Mouse (Mus musculus): ENCODE data around the gene Dnmt3b. TPM values are rescaled to one million over a fixed set of nuclear protein-coding genes. Genes with fewer than 3 reads are reported as not detected.
"Not testable (repeated sequence)": the region's sequence is repeated elsewhere in the genome, so short reads cannot be mapped to it uniquely, and the experiment has no call there.

The Dnmt3b gene
- polyA plus RNA-seq, 1 experiment from 2014 or later, result 10.2 TPM

DNA sequence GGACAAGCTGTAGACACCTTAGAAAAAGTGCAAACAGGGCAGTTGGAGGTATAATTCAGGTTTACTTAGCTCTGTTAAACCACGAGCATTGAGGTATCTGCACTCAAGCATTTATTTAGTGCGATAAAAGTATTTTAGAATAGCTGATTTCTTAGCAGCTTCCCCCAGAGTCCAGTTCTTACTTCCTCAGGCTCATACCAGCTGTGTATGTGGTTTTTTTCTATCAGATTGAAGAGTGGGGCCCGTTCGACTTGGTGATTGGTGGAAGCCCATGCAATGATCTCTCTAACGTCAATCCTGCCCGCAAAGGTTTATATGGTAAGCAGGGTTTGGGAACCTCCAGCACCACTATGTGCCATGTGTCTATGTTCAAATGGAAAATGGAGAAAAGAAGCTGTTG, 27.7 kb downstream of the Dnmt3b start:
- WGBS, result 93% methylated on average over 6 of the region's 6 CpGs
- no peak for ATAC-seq (ENCODE audit: insufficient number of reproducible peaks, insufficient read depth, low FRiP score, low TSS enrichment, low read depth)
- H3K4me3 ChIP-seq, result no peak overlapping the region
- no peaks in the 10 kb centered on the region for H3K9me3 ChIP-seq
- peaks cover 47% of the 10 kb centered on the region for H3K36me3 ChIP-seq
- H3K9ac ChIP-seq, result no peak overlapping the region
- H3K4me1 ChIP-seq, result no peaks in the 10 kb centered on the region
- no peak overlapping the region for H3K27ac ChIP-seq
- no peak overlapping the region for H3K4me2 ChIP-seq
- no peaks in the 10 kb centered on the region for H3K27me3 ChIP-seq

DNA sequence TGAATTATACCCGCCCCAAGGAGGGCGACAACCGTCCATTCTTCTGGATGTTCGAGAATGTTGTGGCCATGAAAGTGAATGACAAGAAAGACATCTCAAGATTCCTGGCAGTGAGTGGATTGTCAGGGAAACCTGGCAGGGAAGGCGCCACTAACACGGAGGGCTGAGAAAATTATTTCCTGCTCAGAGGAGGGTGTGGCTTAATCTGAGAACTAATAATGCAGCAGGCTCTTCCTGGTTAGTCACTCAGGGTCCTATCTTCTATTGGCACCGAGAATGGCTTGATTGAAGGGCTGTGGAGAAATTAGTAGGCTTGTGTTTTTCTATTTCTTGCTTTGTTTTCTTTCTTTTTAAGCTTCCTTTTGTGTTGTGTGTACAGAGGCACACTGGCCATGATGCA, 28.3 kb downstream of the Dnmt3b start:
- no peak for ATAC-seq (ENCODE audit: insufficient number of reproducible peaks, insufficient read depth, low FRiP score, low TSS enrichment, low read depth)
- Histone ChIP-seq H3K4me1 (no peaks in the 10 kb centered on the region), H3K27ac (no peak overlapping the region), H3K27me3 (no peaks in the 10 kb centered on the region), H3K4me3 (no peak overlapping the region), H3K9ac (no peak overlapping the region), H3K36me3 (peaks cover 48% of the 10 kb centered on the region), H3K9me3 (no peaks in the 10 kb centered on the region), H3K4me2 (no peak overlapping the region)
- 82% methylated on average over 7 of the region's 7 CpGs for WGBS

GRCm38 (mm10) chr2:153679959-153680358, 30.7 kb downstream of the Dnmt3b start:
- Histone ChIP-seq H3K4me2 (no peak overlapping the region), H3K9me3 (no peaks in the 10 kb centered on the region), H3K27ac (no peak overlapping the region), H3K36me3 (peaks cover 41% of the 10 kb centered on the region), H3K4me1 (no peaks in the 10 kb centered on the region), H3K4me3 (no peak overlapping the region), H3K27me3 (no peaks in the 10 kb centered on the region), H3K9ac (no peak overlapping the region)
- WGBS, result 94% methylated on average over 1 of the region's 1 CpGs
- no peak for ATAC-seq (ENCODE audit: insufficient number of reproducible peaks, insufficient read depth, low FRiP score, low TSS enrichment, low read depth)

GRCm38 (mm10) chr2:153693413-153693812, 44.2 kb downstream of the Dnmt3b start:
- H3K4me2 ChIP-seq; H3K4me1 ChIP-seq; H3K27ac ChIP-seq; H3K9ac ChIP-seq; H3K36me3 ChIP-seq; ATAC-seq (ENCODE audit: insufficient number of reproducible peaks, insufficient read depth, low FRiP score, low TSS enrichment, low read depth); H3K27me3 ChIP-seq; H3K4me3 ChIP-seq; H3K9me3 ChIP-seq: not testable (repeated sequence)
- WGBS, result 83% methylated on average over 7 of the region's 7 CpGs

DNA sequence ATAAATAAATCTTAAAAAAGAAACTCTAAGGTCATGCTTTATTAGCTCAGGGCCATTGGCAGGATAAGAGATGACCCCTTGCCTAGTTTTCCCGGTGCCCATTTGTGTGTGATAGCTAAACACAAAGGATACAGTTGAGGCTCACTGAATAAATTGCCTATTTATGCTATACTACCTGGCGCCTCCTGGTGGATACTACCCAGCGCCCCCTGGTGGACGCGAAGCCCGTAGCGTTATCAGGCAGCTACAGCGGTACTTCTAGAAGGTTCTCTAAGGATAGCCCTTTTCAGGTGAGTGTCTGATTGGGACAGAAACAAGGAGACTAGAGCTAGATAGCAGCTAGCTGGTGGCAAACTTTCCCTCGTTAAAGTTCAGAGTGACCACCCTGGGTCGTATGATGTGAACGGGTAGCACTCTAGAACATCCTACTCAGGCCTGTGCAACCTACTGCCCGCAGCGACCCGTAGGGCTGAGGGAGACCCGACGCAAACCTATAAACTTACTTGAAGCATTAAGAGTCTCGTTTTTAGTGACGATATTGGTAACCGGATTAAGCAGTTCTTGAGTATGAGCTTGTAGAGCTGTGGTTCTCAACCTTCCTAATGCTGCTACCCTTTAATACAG, 45.3 kb downstream of the Dnmt3b start:
- 68% methylated on average over 19 of the region's 19 CpGs for WGBS

DNA sequence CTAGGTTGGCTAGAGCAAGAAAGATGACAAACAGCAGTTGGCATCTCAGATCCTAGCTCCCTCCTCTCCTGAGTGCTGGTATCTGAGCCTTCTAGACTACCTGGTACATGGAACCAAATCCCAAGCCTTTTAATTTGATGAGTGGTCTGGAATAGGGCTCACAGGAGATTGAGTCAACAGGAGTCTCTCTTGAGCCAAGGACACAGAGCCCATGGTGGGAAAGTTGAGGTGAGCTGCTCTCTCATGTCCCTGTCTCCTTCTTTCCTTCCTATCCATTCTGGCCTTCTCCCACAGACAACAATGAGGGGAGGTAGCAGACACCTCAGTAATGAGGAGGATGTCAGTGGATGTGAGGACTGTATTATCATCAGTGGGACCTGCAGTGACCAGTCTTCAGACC, 47.1 kb downstream of the Dnmt3b start, which contains the start of gene Dnmt3c:
Dnmt3c (plus strand) TSS at position 301 of the 400 bp plus-strand sequence.
- Histone ChIP-seq H3K9me3 (no peaks in the 10 kb centered on the region), H3K36me3 (no peaks in the 10 kb centered on the region), H3K4me2 (no peak within 1 kb of the TSS), H3K4me1 (no peaks in the 10 kb centered on the region), H3K4me3 (no peak within 1 kb of the TSS), H3K27me3 (no peaks in the 10 kb centered on the region), H3K27ac (no peak within 1 kb of the TSS), H3K9ac (no peak within 1 kb of the TSS)
- ATAC-seq (ENCODE audit: insufficient number of reproducible peaks, insufficient read depth, low FRiP score, low TSS enrichment, low read depth), result no peak

More for the DNA sequence above, 45.3 kb downstream of the Dnmt3b start:
- no peaks in the 10 kb centered on the region for H3K9me3 ChIP-seq
- no peak for ATAC-seq (ENCODE audit: insufficient number of reproducible peaks, insufficient read depth, low FRiP score, low TSS enrichment, low read depth)
- H3K36me3 ChIP-seq, result no peaks in the 10 kb centered on the region
- no peaks in the 10 kb centered on the region for H3K27me3 ChIP-seq
- no peak overlapping the region for H3K27ac ChIP-seq
- H3K4me1 ChIP-seq, result no peaks in the 10 kb centered on the region
- H3K4me2 ChIP-seq, result no peak overlapping the region
- H3K4me3 ChIP-seq, result no peak overlapping the region
- no peak overlapping the region for H3K9ac ChIP-seq

DNA sequence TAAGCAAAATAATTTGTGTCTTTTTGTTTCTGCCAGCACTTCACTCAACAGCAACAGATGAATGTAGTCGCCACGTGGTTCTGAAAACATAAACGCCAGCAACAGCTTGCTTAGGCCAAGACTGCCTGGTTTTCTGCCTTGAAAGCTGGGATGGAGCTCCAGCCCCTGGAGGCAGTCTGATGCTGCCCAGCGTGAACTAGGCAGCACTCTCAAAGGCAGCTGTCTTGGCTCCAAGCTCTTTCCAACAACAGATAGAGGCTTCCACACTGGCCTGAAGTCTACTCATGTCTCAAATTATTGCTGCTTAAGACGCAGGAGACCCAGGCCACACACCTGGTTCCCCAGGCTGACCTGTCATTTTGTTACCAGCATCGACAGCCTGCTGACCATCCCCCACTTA, 54.1 kb downstream of the Dnmt3b start:
- no peaks in the 10 kb centered on the region for H3K4me1 ChIP-seq
- H3K9ac ChIP-seq, result no peak overlapping the region
- no peaks in the 10 kb centered on the region for H3K27me3 ChIP-seq
- no peaks in the 10 kb centered on the region for H3K36me3 ChIP-seq
- H3K27ac ChIP-seq, result no peak overlapping the region
- no peak overlapping the region for H3K4me2 ChIP-seq
- no peak overlapping the region for H3K4me3 ChIP-seq
- H3K9me3 ChIP-seq, result no peaks in the 10 kb centered on the region
- ATAC-seq (ENCODE audit: insufficient number of reproducible peaks, insufficient read depth, low FRiP score, low TSS enrichment, low read depth), result no peak
- WGBS, result 28% methylated on average over 6 of the region's 6 CpGs

DNA sequence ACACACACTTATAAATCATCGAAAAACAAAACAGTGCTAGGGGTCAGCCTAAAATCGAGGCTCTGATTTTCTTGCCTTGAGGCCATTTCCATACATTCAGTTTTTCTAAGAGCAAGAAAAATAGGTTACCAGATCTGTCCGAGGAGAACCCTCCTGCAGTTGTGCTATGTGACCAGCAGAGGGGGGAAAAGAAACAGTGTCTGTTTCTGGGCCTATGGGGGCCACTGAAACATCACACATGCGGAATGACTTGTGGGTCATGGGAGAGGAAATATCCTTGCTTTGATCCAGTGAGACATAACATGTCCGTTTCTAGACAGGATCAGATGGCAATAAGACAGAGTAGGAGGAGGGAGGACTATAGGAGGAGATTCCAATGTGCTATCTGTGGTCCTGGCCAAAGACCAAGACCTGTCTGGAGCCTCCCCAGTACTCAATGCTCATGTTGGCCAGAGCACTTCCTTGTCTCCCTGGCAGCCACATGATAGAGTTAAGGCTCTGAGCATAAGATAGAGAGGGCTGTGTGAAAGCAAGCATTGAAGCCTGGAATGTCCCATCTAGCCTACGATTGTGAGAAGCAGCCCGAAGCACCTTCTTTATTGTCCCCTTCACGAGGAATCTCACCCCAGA, 61.6 kb downstream of the Dnmt3b start:
- Histone ChIP-seq H3K36me3 (no peaks in the 10 kb centered on the region), H3K4me3 (no peak overlapping the region), H3K27me3 (no peaks in the 10 kb centered on the region), H3K4me1 (peaks cover 11% of the 10 kb centered on the region; the same call in 1 of the 2 replicates), H3K9me3 (no peaks in the 10 kb centered on the region), H3K9ac (no peak overlapping the region), H3K27ac (no peak overlapping the region), H3K4me2 (no peak overlapping the region)
- 48% methylated on average over 8 of the region's 8 CpGs for whole genome bisulfite sequencing
- ATAC-seq (ENCODE audit: insufficient number of reproducible peaks, insufficient read depth, low FRiP score, low TSS enrichment, low read depth), result no peak

DNA sequence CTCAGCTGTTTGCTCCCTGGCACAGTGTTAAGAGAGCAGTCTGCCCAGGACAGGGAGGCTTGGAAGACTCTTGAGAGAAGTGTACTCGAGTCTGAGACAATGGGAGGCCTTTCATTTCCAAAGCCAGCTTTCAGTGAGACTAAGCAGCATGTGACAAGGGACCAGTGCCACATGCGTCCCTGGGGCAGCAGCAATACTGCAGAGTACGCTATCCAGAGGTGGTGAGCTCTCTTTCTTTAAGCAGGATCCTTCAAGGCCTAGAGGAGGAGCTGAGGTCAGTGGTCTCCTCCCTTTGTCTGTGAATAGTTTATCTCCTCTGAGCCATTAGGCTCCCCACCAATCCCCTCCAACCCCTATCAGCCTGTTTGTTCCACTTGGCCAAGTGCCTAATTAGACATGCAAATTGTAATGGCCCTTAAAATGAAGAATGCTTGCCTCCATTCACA, 63.4 kb downstream of the Dnmt3b start:
- Histone ChIP-seq H3K27me3 (no peaks in the 10 kb centered on the region), H3K9me3 (no peaks in the 10 kb centered on the region), H3K9ac (no peak overlapping the region), H3K36me3 (no peaks in the 10 kb centered on the region), H3K4me3 (no peak overlapping the region), H3K4me1 (peaks cover 11% of the 10 kb centered on the region; the same call in 1 of the 2 replicates), H3K4me2 (no peak overlapping the region), H3K27ac (peak overlapping the region; percentile 40; the same call in 1 of the 2 replicates)
- WGBS, result 30% methylated on average over 3 of the region's 3 CpGs
- no peak for ATAC-seq (ENCODE audit: insufficient number of reproducible peaks, insufficient read depth, low FRiP score, low TSS enrichment, low read depth)

DNA sequence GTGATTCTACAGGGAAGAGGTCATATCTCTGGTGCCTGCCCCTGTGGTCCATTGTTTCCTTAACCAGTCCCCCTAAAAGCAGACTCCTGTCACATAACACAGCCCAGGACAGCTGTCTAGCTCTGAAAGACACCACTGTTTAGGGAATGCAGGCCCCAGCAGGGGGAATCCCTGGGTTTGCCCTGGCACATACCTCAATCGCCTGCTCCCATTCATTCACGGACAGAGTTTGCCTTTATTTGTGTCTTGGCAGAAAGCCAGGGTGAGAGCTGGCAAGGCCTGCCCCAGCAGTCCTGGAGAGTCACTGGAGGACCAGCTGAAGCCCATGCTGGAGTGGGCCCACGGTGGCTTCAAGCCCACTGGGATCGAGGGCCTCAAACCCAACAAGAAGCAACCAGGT, 64.0 kb downstream of the Dnmt3b start:
- Histone ChIP-seq H3K36me3 (no peaks in the 10 kb centered on the region), H3K27me3 (no peaks in the 10 kb centered on the region), H3K27ac (peak overlapping the region; percentile 40; the same call in 1 of the 2 replicates), H3K9ac (no peak overlapping the region), H3K9me3 (no peaks in the 10 kb centered on the region), H3K4me3 (no peak overlapping the region), H3K4me1 (peaks cover 11% of the 10 kb centered on the region; the same call in 1 of the 2 replicates), H3K4me2 (no peak overlapping the region)
- 30% methylated on average over 4 of the region's 4 CpGs for WGBS
- peak; percentile 69 for ATAC-seq (ENCODE audit: insufficient number of reproducible peaks, insufficient read depth, low FRiP score, low TSS enrichment, low read depth)

DNA sequence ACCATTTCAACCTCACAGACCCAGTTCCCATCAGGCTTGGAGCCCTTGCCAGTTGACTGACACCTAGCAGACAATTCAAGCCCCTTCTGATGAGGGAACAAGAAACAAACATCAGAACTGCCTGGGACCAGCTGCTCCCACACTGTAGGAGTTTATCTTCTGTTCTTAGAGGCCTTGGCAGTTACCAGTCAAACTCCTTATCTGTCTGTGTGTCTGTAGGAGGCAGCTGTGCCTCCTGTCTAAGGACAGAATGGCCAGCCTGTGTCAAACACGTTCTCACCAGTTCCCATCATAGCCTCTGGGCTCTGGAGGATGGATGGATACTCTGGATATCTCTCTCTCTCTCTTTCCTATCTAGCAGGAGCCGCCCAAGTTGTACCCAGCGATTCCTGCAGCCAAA, 68.6 kb downstream of the Dnmt3b start:
- H3K27ac ChIP-seq; H3K4me1 ChIP-seq; H3K4me3 ChIP-seq; H3K4me2 ChIP-seq; H3K36me3 ChIP-seq; H3K9me3 ChIP-seq; ATAC-seq (ENCODE audit: insufficient number of reproducible peaks, insufficient read depth, low FRiP score, low TSS enrichment, low read depth); H3K9ac ChIP-seq; H3K27me3 ChIP-seq: not testable (repeated sequence)
- WGBS, result 73% methylated on average over 3 of the region's 3 CpGs

DNA sequence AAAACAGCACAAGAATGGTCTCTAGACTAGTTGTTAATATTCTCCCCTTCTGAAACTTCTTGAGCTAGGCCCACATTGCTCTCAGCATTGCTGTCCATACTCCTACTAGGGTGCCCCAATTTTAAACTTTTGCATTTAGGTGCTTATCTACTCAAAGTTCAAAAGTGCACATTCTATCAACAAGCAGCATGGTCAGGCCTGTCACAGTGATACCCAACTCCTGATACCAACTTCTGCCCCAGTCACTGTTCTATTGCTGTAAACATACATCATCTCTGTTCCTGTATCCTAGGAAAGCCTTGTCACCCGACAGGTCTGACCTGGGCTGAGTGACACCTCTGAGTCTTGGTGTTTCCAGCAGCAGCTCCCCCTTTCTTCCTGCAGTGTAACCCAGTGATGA, 73.8 kb downstream of the Dnmt3b start:
- H3K4me2 ChIP-seq, result no peak overlapping the region
- H3K27me3 ChIP-seq, result no peaks in the 10 kb centered on the region
- no peaks in the 10 kb centered on the region for H3K9me3 ChIP-seq
- no peak overlapping the region for H3K9ac ChIP-seq
- no peaks in the 10 kb centered on the region for H3K4me1 ChIP-seq
- H3K4me3 ChIP-seq, result no peak overlapping the region
- no peak for ATAC-seq (ENCODE audit: insufficient number of reproducible peaks, insufficient read depth, low FRiP score, low TSS enrichment, low read depth)
- no peak overlapping the region for H3K27ac ChIP-seq
- no peaks in the 10 kb centered on the region for H3K36me3 ChIP-seq
- 79% methylated on average over 1 of the region's 1 CpGs for WGBS

Data from embryonic facial prominence, embryonic 13.5 days (tissue).